ENCODE assay signal across 15 mouse cellular contexts in the genomic region with DNA sequence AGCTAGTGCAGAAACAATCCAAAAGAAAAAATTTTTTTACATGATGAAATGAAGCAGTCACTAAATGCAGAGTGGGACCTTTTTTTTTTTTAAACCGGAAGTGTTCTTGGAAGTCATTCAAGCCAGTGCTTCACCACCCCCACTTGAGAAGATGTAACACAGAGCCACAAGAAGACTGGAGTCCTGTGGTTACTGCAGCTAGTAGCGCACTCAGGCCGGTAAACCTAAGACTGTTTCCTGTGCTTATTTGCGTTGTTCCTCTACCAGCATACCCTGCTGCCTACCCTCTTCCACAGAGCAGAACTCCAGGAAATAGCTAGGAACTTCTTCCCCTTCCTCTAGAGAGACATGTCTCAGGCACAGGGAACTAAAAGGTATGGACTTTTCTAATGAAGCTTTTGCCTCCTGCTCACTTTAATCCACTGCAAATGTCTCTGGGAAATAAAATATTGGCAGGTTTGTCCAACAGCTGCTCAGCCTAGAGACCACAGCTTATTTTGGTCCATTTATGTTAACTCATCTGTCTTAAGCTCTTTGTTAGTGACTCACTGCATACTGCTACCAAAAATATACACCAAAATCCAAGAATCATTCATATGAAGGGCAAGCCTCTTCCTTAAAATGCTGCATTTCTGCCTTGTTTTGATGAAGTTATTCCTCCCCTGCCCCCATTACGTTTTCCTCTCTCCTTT. TPM values are rescaled to one million over a fixed set of nuclear protein-coding genes. Genes with fewer than 3 reads are reported as not detected.
DNase-seq lines count a peak whose midpoint lies in the region; ATAC-seq and TF ChIP-seq lines count a peak whose summit lies in the region.
"Had no signal": no experiment of that assay in that cellular context is flagged by ENCODE, and none has a peak within 500 bp of the region (broad histone marks: within the 10 kb centered on the region; RNA-seq: fewer than 3 reads in every experiment).

No protein-coding gene starts in this region.

- peak; percentile 16 for DNase-seq in lung, postnatal 36 days
- DNase-seq in lung, postnatal 14 days, result no peak
- DNase-seq in CD8-positive naive resting alpha-beta T cell, adult 2 months (ENCODE audit: low read depth in 2 of 2, low spot score in 2 of 2), result peak; percentile 11 to 42
- DNase-seq in gastrocnemius, adult 2 months, result no peak
- no peak for DNase-seq in cerebellum, postnatal 36 days
- DNase-seq: cerebellum, adult 8-10 months; gastrocnemius, postnatal 36 days; layer of hippocampus, adult 9-11 months had no signal

- TF ChIP-seq CTCF in gastrocnemius, adult 2 months (IDR thresholded peaks at IDR 0.05), result no peak

- ATAC-seq in granulocyte monocyte progenitor cell, adult 5-6 weeks (replicated peaks; ENCODE audit: poor library complexity, severe bottlenecking), result peak; percentile 91
- ATAC-seq in neutrophil, adult 5-6 weeks (ENCODE audit: extremely low read depth, insufficient number of reproducible peaks, low FRiP score, poor library complexity, severe bottlenecking), result 0 out of 2 replicates have a peak, but pooled peaks have one; percentile 33
- ATAC-seq: liver, embryonic 12.5 days had no signal

- intact Hi-C loops in gastrocnemius, adult 2 months (cut with DNase I), result no loop called here

- H3K4me3 ChIP-seq in gastrocnemius, adult 2 months, result no peak overlapping the region
- H3K4me3 ChIP-seq: heart, embryonic 13.5 days; hindbrain, embryonic 13.5 days; kidney, embryonic 15.5 days; liver, embryonic 12.5 days; stomach, embryonic 15.5 days had no signal

- H3K27ac ChIP-seq in gastrocnemius, adult 2 months, result no peak overlapping the region
- H3K27ac ChIP-seq: heart, embryonic 13.5 days; hindbrain, embryonic 13.5 days; kidney, embryonic 15.5 days; liver, embryonic 12.5 days; stomach, embryonic 15.5 days had no signal

RNA-seq across cellular contexts. Expression of a gene that starts 0.9 kb away (rescaled TPM):
- total RNA-seq in granulocyte monocyte progenitor cell, adult 5-6 weeks (2014; fragmentation: Nextera tagmentation), result 31.3 and 33.3 TPM in 2 replicates
- 36.5 and 41.7 TPM in 2 replicates for total RNA-seq in granulocyte monocyte progenitor cell, adult 5-6 weeks (2017)
- 26.0 and 27.0 TPM in 2 replicates for total RNA-seq in neutrophil, adult 5-6 weeks (2017)
- 10 to 100 TPM; 53.7 to 59.4 TPM for total RNA-seq in gastrocnemius, adult 2 months (2021)

Comparison
In these comparisons a context has a peak if more than half of its experiments do, and no peak if none do; other contexts are left out.
1. DNase-seq: peak in lung, postnatal 36 days (single experiment) and CD8-positive naive resting alpha-beta T cell, adult 2 months (2 of 2); none in lung, postnatal 14 days (single experiment), gastrocnemius, adult 2 months (single experiment) and cerebellum, postnatal 36 days (0 of 2).